Comparison of ENCODE assay signal across 13 mouse cellular contexts in the genomic region with DNA sequence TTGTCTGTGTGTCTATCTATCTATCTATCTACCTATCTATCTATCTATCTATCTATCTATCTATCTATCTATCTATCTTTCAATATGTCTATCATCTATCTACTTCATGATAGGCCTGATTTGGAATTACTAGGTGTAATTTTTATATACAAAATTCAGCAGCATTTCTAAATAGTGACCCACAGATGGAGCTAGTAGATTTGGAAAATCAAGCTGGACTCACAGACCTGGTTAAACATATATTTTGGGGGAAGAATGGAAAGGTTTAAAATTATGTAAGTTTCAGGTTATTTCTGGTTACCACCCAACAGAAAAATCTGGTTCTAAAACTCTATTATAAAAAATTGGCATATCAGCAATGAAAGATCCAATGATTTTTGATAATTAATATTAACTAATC.
"Had no signal": no experiment of that assay in that cellular context is flagged by ENCODE, and none has a peak within 500 bp of the region (broad histone marks: within the 10 kb centered on the region; RNA-seq: fewer than 3 reads in every experiment).

No protein-coding gene starts in this region.

- H3K9ac ChIP-seq: limb, embryonic 13.5 days; liver, embryonic 14.5 days; midbrain, embryonic 12.5 days; neural tube, embryonic 12.5 days had no signal

- H3K27ac ChIP-seq: limb, embryonic 13.5 days; liver, embryonic 14.5 days; midbrain, embryonic 12.5 days; neural tube, embryonic 12.5 days; stomach, postnatal 0 days had no signal

- H3K4me1 ChIP-seq: limb, embryonic 13.5 days; megakaryocyte, embryonic 14.5 days; midbrain, embryonic 12.5 days; neural tube, embryonic 12.5 days had no signal

- H3K4me2 ChIP-seq: limb, embryonic 13.5 days; midbrain, embryonic 12.5 days; neural tube, embryonic 12.5 days had no signal

- H3K36me3 ChIP-seq: limb, embryonic 13.5 days; midbrain, embryonic 12.5 days; neural tube, embryonic 12.5 days had no signal

- DNase-seq: kidney, adult 11 months; kidney, postnatal 14 days; layer of hippocampus, postnatal 36 days; left cerebral cortex, postnatal 4 days; lung, adult 18-20 months; lung, postnatal 4 days; thymus, postnatal 4 days had no signal

- H3K27me3 ChIP-seq: limb, embryonic 13.5 days; megakaryocyte, embryonic 14.5 days; midbrain, embryonic 12.5 days; neural tube, embryonic 12.5 days had no signal

- H3K9me3 ChIP-seq: limb, embryonic 13.5 days; megakaryocyte, embryonic 14.5 days; midbrain, embryonic 12.5 days; neural tube, embryonic 12.5 days had no signal

- H3K4me3 ChIP-seq: limb, embryonic 13.5 days; megakaryocyte, embryonic 14.5 days; midbrain, embryonic 12.5 days; neural tube, embryonic 12.5 days had no signal
